In genomic region chr10:128742616-128743015, GRCm38 (mm10) we compare ENCODE assay signal across 9 mouse cellular contexts. TPM values are rescaled to one million over a fixed set of nuclear protein-coding genes. Genes with fewer than 3 reads are reported as not detected.
DNase-seq lines count a peak whose midpoint lies in the region; ATAC-seq lines count a peak whose summit lies in the region.
"Had no signal": no experiment of that assay in that cellular context is flagged by ENCODE, and none has a peak within 500 bp of the region (broad histone marks: within the 10 kb centered on the region; RNA-seq: fewer than 3 reads in every experiment).

No protein-coding gene starts in this region.

- no peak for ATAC-seq in kidney, embryonic 14.5 days (ENCODE audit: low FRiP score, low TSS enrichment)

- H3K27me3 ChIP-seq in kidney, embryonic 14.5 days (ENCODE audit: control insufficient read depth, insufficient read depth, low read length), result peaks cover 12% of the 10 kb centered on the region; the same call in 1 of the 2 replicates

- peak overlapping the region; percentile 57; the same call in 1 of the 2 replicates for H3K4me3 ChIP-seq in kidney, embryonic 14.5 days (ENCODE audit: low read length)

- H3K9ac ChIP-seq in kidney, embryonic 14.5 days (ENCODE audit: low read depth, low read length), result no peak overlapping the region

- peaks cover 11% of the 10 kb centered on the region; the same call in 1 of the 2 replicates for H3K4me1 ChIP-seq in kidney, embryonic 14.5 days (ENCODE audit: control insufficient read depth, insufficient read depth, low read length)

- 32% methylated on average over 4 of the region's 4 CpGs for WGBS in kidney, embryonic 14.5 days
- WGBS in large intestine, adult 2 months, result 10% methylated on average over 4 of the region's 4 CpGs

- peak overlapping the region; percentile 95 for H3K4me2 ChIP-seq in kidney, embryonic 14.5 days (replicated peaks; ENCODE audit: low read depth, low read length)

- H3K9me3 ChIP-seq in kidney, embryonic 14.5 days (ENCODE audit: control insufficient read depth, low read length), result no peaks in the 10 kb centered on the region

- H3K36me3 ChIP-seq in kidney, embryonic 14.5 days (ENCODE audit: control insufficient read depth, insufficient read depth, low read length), result no peaks in the 10 kb centered on the region

- DNase-seq in kidney, postnatal 36 days, result no peak
- DNase-seq in 3T3-L1 (ENCODE audit: low read depth, low spot score), result peak; percentile 34
- peak; percentile 76 for DNase-seq in ES-CJ7 (ENCODE audit: low read depth, low spot score)
- peak; percentile 58 for DNase-seq in large intestine, adult 2 months (ENCODE audit: low read depth, low spot score)
- no peak for DNase-seq in right cerebral cortex, adult 2 months (ENCODE audit: low spot score in 2 of 2)
- no peak for DNase-seq in cerebellum, postnatal 4 days (ENCODE audit: low spot score in 2 of 2)
- DNase-seq in spleen, adult 12 weeks (ENCODE audit: low spot score), result no peak
- DNase-seq: kidney, postnatal 10 days had no signal

- H3K27ac ChIP-seq in kidney, embryonic 14.5 days (ENCODE audit: low read depth, low read length), result no peak overlapping the region

RNA-seq across cellular contexts. Expression of gene Dgka, which starts 2.0 kb away (rescaled TPM):
- 4.1 and 4.7 TPM in 2 replicates for polyA plus RNA-seq in kidney, embryonic 14.5 days (2014; fragmentation: Nextera tagmentation; extraction: Ambion mirVana)
- 88.1 and 115 TPM in 2 replicates for polyA plus RNA-seq in large intestine, adult 2 months (2012; rRNA removed)

RNA-seq across cellular contexts. Expression of gene Pym1, which starts 5.1 kb away (rescaled TPM):
- polyA plus RNA-seq in kidney, embryonic 14.5 days (2014; fragmentation: Nextera tagmentation; extraction: Ambion mirVana), result 41.3 and 55.4 TPM in 2 replicates
- 26.2 and 26.5 TPM in 2 replicates for polyA plus RNA-seq in large intestine, adult 2 months (2012; rRNA removed)

RNA-seq across cellular contexts. Expression of gene Cdk2, which starts 37.8 kb away (rescaled TPM):
- polyA plus RNA-seq in kidney, embryonic 14.5 days (2014; fragmentation: Nextera tagmentation; extraction: Ambion mirVana), result 98.1 and 103 TPM in 2 replicates
- 25.9 and 27.0 TPM in 2 replicates for polyA plus RNA-seq in large intestine, adult 2 months (2012; rRNA removed)

RNA-seq across cellular contexts. Expression of gene Pmel, which starts 38.6 kb away (rescaled TPM):
- polyA plus RNA-seq in kidney, embryonic 14.5 days (2014; fragmentation: Nextera tagmentation; extraction: Ambion mirVana), result 1.0 and 2.6 TPM in 2 replicates
- 2.6 and 2.8 TPM in 2 replicates for polyA plus RNA-seq in large intestine, adult 2 months (2012; rRNA removed)

RNA-seq across cellular contexts. Expression of gene Rab5b, which starts 46.6 kb away (rescaled TPM):
- polyA plus RNA-seq in kidney, embryonic 14.5 days (2014; fragmentation: Nextera tagmentation; extraction: Ambion mirVana), result 34.9 and 54.6 TPM in 2 replicates
- 45.2 and 53.9 TPM in 2 replicates for polyA plus RNA-seq in large intestine, adult 2 months (2012; rRNA removed)

Comparison
In these comparisons a context has a peak if more than half of its experiments do, and no peak if none do; other contexts are left out.
1. DNase-seq: peak in 3T3-L1 (single experiment), ES-CJ7 (single experiment) and large intestine, adult 2 months (single experiment); none in kidney, postnatal 36 days (0 of 2), right cerebral cortex, adult 2 months (0 of 2), cerebellum, postnatal 4 days (0 of 2) and spleen, adult 12 weeks (single experiment).
2. RNA of gene Dgka, which starts 2.0 kb away (polyA plus RNA-seq): 88.1 to 115 TPM in large intestine, adult 2 months; 4.1 to 4.7 TPM in kidney, embryonic 14.5 days; every median in the first group is over 10 times any median in the second.